Mouse (Mus musculus): ENCODE measurements around the gene Cdkn2c.

The Cdkn2c gene

GRCm38 (mm10) chr4:109657851-109658500 is 9.0 kb downstream of the Cdkn2c start:
- in situ Hi-C loops (cut with MboI), result loop anchor here (25.0 kb wide), 1 partner anchor 821 kb away; the partner anchor contains the start of genes A730015C16Rik, Btf3l4, Kti12 and Txndc12

- in situ Hi-C loops (cut with MboI), result loop anchor here (25.0 kb wide), 1 partner anchor 820 kb away; the partner anchor contains the start of genes A730015C16Rik, Btf3l4, Kti12 and Txndc12
Observed at GRCm38 (mm10) chr4:109657021-109657850, 9.8 kb downstream of the Cdkn2c start.

GRCm38 (mm10) chr4:109656301-109656700 is 10.7 kb downstream of the Cdkn2c start:
- in situ Hi-C loops (cut with MboI), result loop anchor here (25.0 kb wide), 1 partner anchor 819 kb away; the partner anchor contains the start of genes A730015C16Rik, Btf3l4, Kti12 and Txndc12

- in situ Hi-C loops (cut with MboI), result loop anchor here (25.0 kb wide), 1 partner anchor 818 kb away; the partner anchor contains the start of genes A730015C16Rik, Btf3l4, Kti12 and Txndc12
Observed at GRCm38 (mm10) chr4:109655738-109656137, 11.3 kb downstream of the Cdkn2c start.

- in situ Hi-C loops (cut with MboI), result loop anchor here (25.0 kb wide), 1 partner anchor 817 kb away; the partner anchor contains the start of genes A730015C16Rik, Btf3l4, Kti12 and Txndc12
Observed at GRCm38 (mm10) chr4:109654701-109655100, 12.3 kb downstream of the Cdkn2c start.

GRCm38 (mm10) chr4:109653251-109653650 is 13.7 kb downstream of the Cdkn2c start:
- in situ Hi-C loops (cut with MboI), result loop anchor here (25.0 kb wide), 1 partner anchor 816 kb away; the partner anchor contains the start of genes A730015C16Rik, Btf3l4, Kti12 and Txndc12

- in situ Hi-C loops (cut with MboI), result no loop called here
Observed at GRCm38 (mm10) chr4:109649331-109649730, 17.7 kb downstream of the Cdkn2c start.

GRCm38 (mm10) chr4:109647281-109647680 is 19.7 kb downstream of the Cdkn2c start:
- in situ Hi-C loops (cut with MboI), result no loop called here

GRCm38 (mm10) chr4:109641451-109641850 is 25.5 kb downstream of the Cdkn2c start:
- in situ Hi-C loops (cut with MboI), result no loop called here

GRCm38 (mm10) chr4:109640141-109640540 is 26.8 kb downstream of the Cdkn2c start:
- in situ Hi-C loops (cut with MboI), result no loop called here

- in situ Hi-C loops (cut with MboI), result no loop called here
Observed at GRCm38 (mm10) chr4:109639356-109639755, 27.6 kb downstream of the Cdkn2c start.

- in situ Hi-C loops (cut with MboI), result no loop called here
Observed at GRCm38 (mm10) chr4:109634971-109635370, 32.0 kb downstream of the Cdkn2c start.

GRCm38 (mm10) chr4:109631029-109631428 is 36.0 kb downstream of the Cdkn2c start:
- in situ Hi-C loops (cut with MboI), result no loop called here

- in situ Hi-C loops (cut with MboI), result no loop called here
Observed at GRCm38 (mm10) chr4:109630215-109630614, 36.8 kb downstream of the Cdkn2c start.

GRCm38 (mm10) chr4:109612596-109612995 is 54.4 kb downstream of the Cdkn2c start:
- in situ Hi-C loops (cut with MboI), result no loop called here

Measured in mature B cell (primary cell).